Mouse (Mus musculus) retina, embryonic 14.5 days (tissue): ENCODE results near the gene Cdk15.

Source experiments
- DNase-seq: peaks from one replicate; pipeline ENCODE4 v3.0.0-alpha.2; 2015; ENCODE audit warnings: low spot score

Cdk15 gene

DNA sequence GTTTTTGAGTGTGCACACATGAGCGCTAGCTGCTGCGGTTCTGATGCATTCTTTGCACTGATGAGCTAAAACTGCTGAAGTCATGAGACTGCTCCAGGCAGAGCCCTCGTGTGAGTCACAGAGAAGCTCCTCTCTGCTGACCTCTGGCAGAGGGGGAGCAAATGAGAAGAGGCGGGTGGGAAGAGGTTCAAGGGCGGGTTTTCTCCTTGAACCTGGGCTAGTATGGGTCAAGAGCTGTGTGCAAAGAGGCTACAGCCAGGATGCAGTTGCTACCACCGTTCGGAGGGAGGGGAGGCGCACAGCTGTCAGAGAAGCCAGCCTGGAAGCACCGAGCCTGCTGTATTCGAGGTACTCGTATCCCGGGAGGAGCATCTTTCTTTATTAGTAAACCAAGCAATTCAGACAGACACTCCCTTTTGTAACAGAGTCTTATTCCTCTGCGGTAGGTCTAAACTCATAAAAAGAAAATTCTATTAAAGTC, at the start of gene Cdk15:
TSS of gene Cdk15 (plus strand) at position 156 of the 481 bp plus-strand sequence.
- no peak for DNase-seq

DNA sequence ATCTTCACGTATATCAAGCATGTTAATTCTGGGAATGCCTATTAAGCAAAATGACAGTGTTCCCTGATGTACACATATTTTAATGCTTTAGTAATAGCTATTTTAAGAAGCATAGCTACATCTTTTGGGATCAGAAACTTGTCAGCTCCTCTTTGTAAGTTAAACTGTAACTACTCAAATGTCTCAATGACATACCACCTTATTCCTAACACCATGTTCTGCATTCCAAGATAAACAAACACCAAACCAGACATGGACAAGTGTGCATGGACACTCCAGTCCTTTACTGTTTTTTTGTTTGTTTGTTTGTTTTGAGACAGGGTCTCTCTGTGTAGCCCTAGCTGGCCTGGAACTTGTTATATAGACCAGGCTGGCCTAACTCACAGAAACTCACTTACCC, 48.4 kb upstream of the Cdk15 start:
- no peak for DNase-seq

DNA sequence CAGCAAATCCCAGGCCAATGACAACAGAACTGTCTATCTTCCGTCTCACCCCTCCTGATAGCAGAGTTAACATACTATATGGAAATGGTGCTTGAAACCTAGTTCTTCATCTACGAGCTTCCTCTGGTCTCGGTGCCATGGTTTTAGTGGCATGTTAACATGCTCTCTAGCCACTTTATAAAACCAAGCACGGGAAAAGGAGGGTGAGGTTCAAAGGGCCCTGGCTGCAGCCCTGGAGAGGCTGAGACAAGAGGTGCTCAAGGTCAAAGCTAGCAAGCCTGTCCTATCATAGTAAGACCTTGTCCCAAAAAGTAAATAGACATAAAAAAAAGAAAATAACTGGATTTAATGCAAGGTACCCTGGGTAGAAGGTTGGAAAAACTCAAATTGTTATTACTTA, 45.1 kb upstream of the Cdk15 start:
- DNase-seq, result no peak

DNA sequence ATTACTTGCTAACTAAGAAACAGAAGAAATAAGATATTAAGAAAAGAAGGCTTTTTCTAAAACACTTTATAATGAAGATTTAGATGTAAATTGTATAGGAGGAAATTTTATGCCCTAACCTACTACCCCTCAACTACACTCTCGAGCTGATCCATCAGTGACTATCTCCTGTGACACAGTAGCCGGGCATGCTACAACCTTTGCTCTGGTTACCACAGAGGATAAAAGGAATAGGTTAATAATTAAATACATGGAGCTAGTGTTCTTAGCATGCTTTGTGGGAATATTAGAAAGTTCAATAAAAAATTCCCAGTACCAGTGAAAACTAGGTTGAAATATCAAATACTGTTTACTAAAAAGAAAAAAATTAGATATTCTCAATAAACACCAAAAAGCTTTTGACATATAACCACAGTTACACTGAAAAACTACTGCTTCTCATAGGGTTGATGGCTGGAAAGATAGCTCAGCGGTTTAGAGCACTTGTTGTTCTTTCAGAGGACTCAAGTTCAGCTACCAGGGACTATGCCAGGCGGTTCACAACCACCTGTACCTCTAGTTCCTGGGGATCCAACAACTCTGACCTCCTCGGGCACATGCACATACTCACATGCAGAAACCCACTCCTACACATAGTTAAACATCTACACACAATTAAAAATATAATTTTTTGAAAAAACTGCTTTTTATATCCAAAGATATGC, 44.5 kb upstream of the Cdk15 start:
- no peak for DNase-seq

DNA sequence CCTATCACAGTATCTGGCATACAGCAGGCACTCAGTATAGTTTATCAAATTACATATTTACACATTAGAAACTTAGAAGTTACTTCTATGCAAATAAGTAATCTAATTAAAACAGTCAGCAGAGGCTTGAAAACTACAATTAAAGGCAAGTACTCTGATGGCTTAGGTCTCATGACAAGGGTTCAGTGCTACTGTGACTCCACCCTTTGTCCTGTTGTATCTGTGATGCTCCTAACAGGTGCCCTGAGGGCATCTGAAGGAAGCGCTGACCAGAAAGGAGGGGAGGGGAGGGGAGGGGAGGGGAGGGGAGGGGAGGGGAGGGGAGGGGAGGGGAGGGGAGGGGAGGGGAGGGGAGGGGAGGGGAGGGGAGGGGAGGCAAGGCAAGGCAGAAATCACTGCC, 43.8 kb upstream of the Cdk15 start:
- DNase-seq, result no peak

DNA sequence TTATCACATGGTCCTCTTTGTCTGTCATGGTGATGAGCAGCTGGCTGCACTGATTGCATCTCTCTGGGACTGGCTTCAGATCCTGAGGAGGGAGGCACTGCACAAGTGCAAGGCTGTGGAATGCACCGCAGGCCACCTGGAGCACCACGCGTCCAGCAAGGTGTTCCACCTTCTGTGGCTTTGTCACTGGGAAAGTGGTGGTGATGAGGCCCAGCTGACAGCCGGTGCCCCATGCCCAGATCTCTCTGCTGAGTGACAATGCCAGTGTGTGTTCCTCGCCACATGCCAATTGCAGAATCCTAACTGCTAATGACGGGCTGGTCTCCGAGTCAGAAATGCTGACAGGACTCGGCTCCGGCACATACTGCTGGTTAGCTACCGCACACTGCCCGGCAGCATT, 41.3 kb upstream of the Cdk15 start:
- DNase-seq, result no peak

DNA sequence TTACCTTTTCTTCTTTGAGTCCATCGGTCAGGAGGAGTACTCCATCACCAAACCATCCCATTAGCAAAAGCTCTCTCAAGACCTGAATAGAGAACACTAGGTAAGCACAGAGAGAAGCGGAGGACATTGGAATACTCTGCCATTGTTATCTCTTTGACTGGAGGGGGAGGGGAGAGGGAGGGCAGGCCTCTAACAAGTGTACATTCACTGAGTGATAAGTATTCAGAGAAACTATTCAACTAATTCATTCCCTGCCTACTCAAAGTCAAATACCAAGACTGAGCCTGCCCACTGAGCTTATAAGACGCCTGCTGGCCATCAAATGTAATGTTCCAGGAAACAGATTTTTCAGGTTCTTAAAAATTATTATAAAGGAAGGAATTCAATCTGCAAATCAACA, 36.3 kb upstream of the Cdk15 start:
- DNase-seq, result no peak

DNA sequence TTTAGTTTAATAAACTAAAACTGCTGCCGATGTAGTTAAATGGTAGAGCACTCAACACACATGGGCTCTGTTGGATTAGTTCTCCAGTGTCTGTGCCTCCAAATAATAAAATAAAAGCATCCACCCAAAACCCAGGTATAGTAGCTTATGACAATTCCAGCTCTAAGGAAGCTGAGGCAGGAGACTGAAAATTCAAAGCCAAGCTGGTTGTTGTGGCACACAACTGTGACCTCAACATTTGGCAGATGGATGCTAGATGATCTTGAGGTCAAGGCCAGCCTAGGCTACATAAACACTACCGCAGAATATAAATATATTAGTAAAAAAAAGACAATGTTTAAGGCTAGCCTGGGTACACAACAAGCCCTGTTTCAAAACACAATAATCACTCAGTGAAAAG, 35.1 kb upstream of the Cdk15 start:
- no peak for DNase-seq

DNA sequence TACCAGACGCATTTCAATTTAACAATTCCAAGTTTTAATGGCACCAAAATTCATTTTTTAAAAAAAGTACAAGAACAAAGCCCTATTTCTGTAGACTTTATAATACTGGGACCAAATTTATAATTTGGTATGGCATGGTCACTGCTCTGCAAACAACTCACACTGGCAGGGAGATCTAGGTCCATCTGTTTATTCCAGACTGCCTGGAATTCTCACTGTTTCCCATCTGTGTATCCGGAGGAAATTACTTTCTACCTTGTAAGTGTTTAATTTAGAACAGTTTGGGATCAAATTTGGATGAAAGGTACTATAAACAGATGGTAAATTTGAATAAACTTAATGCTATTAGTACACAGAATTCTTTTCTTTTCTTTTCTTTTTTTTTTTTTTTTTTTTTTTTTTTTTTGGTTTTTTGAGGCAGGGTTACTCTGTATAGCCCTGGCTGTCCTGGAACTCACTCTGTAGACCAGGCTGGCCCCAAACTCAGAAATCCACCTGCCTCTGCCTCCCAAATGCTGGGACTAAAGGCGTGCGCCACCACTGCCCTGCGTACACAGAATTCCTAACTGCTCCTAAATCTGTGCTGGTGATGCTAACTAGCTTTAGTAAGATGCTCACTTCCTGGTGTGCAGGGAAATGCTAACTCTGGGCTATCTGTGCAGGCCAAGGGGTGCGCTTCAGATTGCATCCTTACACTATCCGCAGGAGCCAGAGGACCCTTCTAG, 34.4 kb upstream of the Cdk15 start:
- DNase-seq, result no peak

DNA sequence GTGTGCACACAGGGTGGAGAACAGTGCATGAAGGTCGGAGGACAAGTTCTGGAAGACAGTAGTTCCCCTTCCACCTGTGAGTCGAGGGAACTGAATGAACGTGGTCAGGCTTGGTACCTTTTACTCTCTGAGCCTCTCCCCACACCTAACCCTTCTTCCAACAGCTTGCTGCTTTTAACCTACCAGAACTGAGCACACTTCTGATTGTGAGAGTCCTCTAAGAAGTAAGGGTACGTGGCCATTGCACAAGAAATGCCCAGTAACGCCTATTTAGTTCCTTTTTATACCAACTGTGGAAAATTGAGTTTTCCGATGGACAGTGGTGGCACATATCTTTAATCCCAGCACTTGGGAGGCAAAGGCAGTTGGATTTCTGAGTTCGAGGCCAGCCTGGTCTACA, 28.2 kb upstream of the Cdk15 start:
- no peak for DNase-seq

DNA sequence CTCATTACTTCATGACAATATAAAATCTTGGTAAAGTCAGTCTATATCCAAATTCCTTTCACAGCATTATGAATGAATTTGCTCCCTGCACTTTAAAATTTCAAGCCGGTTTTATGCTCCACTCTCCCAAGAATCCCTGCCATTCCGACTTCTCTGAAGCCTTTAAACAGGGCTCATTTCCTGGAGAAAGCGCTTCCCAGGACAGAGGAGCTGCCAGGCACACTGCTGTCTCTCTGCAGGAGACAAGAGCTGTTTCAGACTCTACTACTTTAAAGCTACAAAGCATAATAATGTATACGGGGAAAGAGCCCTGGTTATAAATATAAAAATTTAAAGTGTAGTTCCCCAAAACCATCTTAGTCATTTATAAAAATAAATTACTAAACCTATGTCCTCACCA, 27.5 kb upstream of the Cdk15 start:
- DNase-seq, result no peak

DNA sequence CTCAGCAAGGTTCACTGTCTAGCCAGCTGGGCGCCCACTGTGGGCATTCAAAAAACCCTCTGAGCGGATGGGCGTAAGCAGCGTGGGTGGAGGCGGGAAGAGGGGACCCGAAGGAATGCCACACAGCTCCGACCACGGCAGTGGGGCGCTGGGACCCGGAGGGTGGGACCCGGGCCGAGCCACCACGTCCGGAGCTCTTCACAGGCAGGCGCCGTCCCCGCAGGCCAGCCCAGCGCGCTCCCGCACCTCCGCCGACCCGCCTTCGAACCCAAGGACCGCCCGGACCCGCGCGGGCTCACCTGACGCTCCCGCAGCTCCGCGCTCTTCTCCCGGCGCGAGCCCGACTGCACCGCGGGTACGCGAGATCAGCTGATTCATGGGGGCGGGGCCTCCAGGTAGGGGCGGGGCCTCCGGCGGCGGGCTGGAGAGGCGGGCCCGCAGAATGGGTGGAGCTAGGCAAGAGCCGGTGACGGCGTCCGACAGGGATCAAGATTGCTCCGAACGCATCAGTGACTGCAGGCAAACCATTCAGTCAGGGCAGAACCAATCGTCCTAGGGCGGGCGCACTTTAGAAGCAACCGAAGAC, 19.8 kb upstream of the Cdk15 start, which contains the start of gene Als2:
TSS of gene Als2 (minus strand) at position 376 of the 586 bp plus-strand sequence.
- peak; percentile 99 for DNase-seq

DNA sequence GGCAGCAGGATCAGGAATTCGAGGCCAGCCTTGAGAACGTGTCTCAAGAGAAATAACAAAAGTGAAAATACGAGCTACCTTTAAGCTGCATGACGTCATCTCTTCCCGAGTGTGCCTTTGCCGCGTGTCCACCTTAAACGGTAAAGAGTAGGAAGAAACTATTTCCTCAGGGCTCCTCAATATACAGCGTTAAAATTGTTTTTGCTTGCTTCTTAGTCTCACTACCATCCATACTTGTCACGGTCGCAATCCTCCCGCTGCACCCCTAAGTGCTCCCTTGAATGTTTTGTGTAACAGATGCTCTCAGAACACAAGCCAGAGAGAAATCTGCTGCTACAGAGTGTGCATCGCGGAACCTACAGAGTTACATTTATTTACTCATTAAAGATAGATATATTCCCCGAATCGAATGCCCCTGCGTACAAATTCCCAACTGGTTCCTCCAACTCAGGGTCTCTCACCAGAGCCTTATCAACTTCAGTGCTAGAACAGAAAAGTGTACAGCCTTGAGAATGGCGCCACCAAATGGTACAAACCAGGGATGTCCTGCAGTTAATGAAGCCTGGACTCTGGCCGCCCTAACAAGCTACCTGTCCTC, 19.0 kb upstream of the Cdk15 start:
- peak; percentile 84 for DNase-seq

DNA sequence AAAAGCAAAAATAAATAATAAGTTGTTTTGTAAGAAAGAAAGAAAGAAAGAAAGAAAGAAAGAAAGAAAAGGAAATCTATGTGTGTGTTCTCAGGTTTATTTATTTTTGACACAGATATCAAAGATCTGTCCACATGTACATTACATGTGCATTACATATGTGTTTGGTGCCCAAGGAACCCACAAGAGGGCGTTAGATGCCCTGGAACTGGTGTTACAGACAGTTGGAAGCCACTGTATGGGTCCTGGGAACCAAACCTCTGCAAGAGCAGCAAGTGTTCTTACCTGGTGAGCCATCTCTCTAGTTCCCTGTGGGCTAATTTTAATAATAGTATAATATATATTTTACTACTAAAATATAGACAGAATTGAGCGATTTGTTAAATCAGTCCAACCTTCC, 12.9 kb upstream of the Cdk15 start:
- no peak for DNase-seq

DNA sequence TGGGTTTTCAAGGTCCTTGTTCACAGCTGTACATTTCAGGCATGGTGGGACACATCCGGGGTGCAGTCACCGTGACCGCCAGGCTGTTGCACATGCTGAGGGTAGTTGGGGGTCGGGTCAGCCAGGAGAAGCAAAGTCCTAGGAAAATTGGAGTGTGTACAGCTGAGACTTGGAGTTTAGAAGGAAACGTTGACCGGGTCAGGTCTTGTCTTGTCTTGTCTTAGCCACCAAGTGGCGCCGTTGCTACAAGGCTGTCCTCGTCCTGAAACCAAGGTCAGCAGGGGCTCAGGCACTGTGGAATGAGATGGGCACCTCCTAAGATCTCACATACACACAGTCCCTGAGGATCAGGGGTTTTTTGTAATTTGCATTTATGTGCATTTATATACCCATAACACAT, 9.1 kb upstream of the Cdk15 start:
- DNase-seq, result peak; percentile 84

DNA sequence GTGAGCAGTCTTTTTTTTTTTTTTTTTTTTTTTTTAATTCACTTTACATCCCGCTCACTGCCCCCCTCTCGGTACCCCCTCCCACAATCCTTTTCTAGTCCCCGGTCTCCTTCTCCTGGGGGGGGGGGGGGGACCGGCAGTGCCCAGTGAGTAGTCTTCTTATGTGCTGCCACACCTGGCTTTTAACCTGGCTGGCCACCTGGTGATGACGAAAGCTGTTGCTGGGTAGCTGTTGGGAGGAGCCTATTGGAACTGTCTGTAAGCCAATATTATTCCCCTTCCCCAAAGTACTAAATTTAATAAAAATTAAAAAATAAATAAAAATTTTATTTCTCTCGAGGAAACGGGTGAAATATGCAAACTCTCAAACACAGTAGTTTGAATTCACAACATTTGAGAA, 3.9 kb upstream of the Cdk15 start:
- no peak for DNase-seq

DNA sequence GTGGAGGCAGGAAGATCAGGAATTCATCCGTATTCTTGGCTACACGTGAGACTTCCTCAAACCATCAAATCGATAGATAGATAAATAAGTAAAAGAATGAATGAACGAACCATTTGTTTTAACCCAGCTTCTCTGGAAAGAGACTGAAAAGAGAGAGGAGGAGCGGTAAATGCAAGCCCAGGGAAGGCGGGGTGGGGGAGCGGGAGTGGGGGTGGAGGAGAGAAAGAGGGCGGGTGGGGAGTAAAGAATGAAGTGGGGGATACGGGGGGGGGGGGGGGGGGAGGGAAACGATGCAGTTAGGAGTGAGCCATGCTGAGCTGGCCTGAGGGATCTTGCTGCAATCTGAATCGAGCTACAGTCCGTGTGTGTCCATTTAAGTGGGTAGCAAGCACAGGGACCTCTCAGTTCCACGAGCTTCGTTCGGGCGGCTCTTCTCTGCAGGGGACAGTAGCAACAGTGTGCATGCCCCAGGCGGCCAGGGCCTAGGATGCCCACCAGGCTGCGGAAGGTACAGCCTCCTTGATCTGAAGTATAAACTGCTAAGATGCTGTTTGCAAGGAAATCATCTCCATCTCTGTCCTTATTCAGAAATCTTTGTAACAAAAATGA, 3.3 kb upstream of the Cdk15 start:
- DNase-seq, result peak; percentile 37

DNA sequence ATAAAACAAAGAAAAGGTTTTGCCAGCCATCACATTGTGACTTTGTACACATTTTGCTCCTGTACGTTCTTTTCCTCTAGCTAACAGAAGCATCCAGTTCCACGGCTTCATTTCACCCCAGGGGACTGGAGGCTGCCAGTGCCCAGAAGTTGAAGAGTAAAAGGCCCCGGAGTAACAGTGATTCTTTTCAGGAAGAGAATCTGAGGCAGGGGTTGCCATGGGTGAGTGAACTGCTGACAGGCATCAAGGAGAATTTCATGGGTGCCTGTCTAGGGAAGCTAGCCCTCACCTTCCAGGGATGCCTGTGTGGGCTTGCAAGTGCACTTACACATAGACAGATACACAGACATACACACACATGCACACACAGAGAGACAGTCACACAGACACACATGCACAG, 1.0 kb downstream of the Cdk15 start:
- no peak for DNase-seq

DNA sequence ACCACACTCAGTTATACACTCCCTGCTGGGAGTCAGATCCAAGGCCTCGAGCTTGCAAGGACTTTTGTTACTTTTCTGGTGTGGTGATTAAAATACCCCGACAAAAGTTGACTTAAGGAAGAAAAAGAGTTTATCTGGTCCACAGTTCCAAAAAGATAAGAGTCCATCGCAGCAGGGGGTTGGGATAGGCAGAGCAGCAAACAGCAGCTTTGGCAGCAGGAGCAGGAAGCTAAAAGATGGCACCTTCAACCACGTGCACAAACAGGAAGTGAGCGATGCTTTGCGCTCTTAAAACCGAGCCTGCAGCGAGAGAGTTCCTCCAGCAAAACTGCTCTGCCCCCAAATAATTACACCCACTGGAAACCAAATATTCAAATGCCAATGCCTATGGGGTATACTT, 12.2 kb downstream of the Cdk15 start:
- no peak for DNase-seq

DNA sequence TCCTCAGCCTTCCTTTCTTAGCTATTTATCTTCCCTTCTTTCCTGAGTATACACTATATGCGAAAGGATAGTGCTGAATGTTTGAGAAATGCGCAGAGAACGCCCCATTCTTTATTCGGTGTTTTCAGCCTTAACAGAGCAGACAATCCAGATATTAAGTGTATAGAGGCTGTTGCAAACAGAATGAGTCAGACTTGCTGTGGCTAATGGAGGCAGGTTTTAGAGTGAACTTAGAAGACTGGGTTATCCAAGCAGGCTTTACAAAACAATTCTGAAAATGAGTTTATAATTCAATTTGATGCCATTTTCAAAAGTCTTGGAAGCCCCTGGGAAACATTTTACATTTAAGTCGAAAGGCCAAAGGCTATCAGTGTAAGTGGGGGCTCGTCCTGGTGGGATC, 12.8 kb downstream of the Cdk15 start:
- DNase-seq, result no peak

DNA sequence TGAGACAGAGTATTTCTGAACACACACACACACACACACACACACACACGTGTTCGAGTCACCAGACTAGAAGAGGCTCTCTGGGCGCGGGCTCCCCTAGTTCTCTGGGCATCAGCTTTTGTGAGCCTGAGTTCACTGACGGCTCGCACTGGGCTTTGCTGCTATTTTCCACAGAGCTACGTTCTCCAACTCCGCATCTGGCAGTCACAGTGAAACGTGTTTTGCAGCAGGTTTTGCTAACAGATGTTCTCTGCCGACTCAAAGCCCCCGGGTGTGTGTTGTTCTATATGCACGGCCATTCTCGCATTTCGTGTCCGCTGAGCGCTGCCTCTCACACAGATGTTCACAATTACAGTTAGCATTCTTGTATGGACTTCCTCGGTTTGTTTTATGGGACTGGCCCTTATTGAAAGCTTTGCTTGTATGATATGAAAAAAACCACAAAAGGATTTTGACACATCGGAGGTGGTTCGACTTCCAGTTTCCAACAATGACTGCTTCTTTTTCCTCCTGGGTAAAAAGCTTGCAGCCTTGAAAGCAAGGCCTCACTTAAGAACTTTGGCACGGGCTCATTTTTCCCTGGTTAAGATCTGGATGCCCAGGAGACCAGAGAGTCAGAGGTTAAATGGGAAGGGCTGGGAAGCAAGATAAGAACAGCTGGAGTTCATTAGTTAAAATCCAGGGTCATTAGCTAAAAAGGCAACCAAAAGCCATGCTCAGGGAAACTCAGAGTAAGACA, 13.4 kb downstream of the Cdk15 start:
- no peak for DNase-seq

DNA sequence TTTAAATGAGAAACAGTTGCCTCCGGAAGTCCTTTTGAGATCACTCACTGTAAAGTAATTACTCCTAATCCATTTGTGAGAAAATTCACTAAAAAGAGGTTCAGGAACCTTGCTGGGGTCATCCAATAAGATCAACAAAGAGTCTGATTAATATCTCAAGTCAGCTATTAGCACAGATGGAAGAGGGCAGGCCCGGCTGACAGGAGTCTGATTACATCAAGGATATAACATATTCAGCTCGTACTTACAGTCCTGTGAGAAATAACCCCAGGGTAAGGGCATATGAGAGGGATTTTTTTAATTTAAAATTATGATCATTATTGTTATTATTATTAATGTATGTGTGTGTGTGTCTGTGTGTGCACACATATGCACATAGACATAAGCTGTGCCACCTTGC, 15.5 kb downstream of the Cdk15 start:
- DNase-seq, result no peak
